Mouse (Mus musculus): ENCODE results near the gene Gm21663.
"Not testable (repeated sequence)": the region's sequence is repeated elsewhere in the genome, so short reads cannot be mapped to it uniquely, and the experiment has no call there.

DNA sequence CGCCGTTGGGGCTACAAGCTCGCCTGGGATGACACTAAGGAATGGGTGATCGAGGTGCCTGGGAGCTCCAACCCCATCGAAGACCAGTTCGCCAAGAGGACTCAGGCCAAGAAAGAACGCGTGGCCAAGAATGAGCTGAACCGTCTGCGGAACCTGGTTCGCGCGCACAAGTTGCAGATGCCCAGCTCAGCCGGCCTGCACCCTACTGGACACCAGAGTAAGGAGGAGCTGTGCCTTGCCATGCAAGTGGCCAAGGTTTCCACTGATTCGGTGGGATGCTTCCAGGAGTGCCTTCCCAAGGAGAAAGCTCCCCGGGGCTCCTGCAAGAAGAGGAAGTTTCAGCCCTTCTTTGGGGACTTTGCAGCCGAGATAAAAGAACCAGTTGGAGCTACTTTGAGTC is 14.9 kb upstream of the Gm21663 start:
- TF ChIP-seq CTCF (conservative IDR thresholded peaks at IDR 0.05; ENCODE audit: low read length); POU5F1 (IDR thresholded peaks at IDR 0.05; ENCODE audit: borderline replicate concordance, low read length); NANOG (IDR thresholded peaks at IDR 0.05; ENCODE audit: borderline replicate concordance, low read length): not testable (repeated sequence)
